Mouse (Mus musculus): Measurements from ENCODE around the gene Arfip2. TPM values are rescaled to one million over a fixed set of nuclear protein-coding genes. Genes with fewer than 3 reads are reported as not detected.

Gene Arfip2
- 77.3 and 79.1 TPM in 2 replicates for polyA plus RNA-seq (2015; fragmentation: Nextera tagmentation; extraction: Ambion mirVana)

GRCm38 (mm10) chr7:105640233-105640893 lies at the start of gene Arfip2, which contains the start of gene Gm45799:
Gene Arfip2, minus strand, starts transcription at chr7:105640416.
Gene Gm45799, plus strand, starts transcription at chr7:105640552.
- peak; percentile 96 for ATAC-seq (ENCODE audit: borderline replicate concordance, extremely low read depth, low FRiP score, low TSS enrichment)
- no peaks in the 10 kb centered on the region for H3K9me3 ChIP-seq
- peaks cover 46% of the 10 kb centered on the region for H3K36me3 ChIP-seq
- WGBS: under 1% methylated on average over 45 of the region's 45 CpGs
- peak within 1 kb of the TSS; percentile 74 for H3K9ac ChIP-seq
- no peaks in the 10 kb centered on the region for H3K27me3 ChIP-seq
- H3K4me2 ChIP-seq: peak within 1 kb of the TSS; percentile 90
- H3K4me3 ChIP-seq: peak within 1 kb of the TSS; percentile 64
- H3K27ac ChIP-seq: peak within 1 kb of the TSS; percentile 90
- peaks cover 28% of the 10 kb centered on the region for H3K4me1 ChIP-seq

GRCm38 (mm10) chr7:105685541-105686197 lies 45.5 kb upstream of the Arfip2 start:
- ATAC-seq (ENCODE audit: borderline replicate concordance, extremely low read depth, low FRiP score, low TSS enrichment): no peak
- WGBS: 9% methylated on average over 13 of the region's 13 CpGs
- H3K4me2 ChIP-seq: no peak overlapping the region

DNA sequence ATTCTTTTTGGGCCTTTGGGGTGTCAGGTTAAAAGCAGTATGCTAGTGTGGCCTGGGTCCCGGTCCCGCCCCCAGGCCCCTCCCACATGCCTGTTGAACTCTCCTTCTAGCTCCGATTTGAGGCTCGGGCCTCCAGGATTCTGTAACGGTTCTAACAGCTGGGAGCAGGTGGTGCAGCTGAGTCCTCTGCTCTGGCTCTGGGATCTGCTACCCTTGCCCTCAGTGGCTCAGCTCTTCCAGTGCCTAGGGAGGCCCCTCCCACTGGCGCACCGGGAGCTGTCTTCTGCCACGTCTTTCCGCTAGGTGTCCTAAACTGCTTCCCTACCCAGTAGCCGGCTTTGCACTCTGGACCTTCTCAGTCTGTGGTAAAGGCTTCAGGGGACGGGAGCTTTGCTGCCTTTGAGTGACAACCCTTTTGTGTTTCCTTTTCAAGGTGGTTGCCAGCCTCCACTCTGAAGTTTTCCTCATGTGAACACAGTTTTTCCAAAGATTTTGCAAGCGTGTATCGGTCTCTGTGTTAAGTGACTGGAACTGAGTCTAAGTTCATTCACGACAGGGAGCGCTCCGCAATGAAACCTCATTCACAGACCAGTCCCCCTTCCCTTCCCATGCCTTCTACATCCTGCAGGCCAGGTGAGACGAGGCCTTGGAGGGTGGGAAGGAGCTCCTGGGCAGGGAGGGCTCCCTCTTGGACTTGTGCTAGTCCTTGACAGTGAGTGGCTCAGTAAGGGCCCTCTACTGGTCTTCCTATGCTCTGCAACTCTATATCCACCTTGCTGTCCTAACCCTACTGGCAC lies 10.6 kb upstream of the Arfip2 start, which contains the start of gene Dnhd1:
Gene Dnhd1 (plus strand): TSS at position 189 of the 797 bp plus-strand sequence.
- ATAC-seq (ENCODE audit: borderline replicate concordance, extremely low read depth, low FRiP score, low TSS enrichment): peak; percentile 95
- H3K4me2 ChIP-seq: peak within 1 kb of the TSS; percentile 77
- peak within 1 kb of the TSS; percentile 37 for H3K9ac ChIP-seq
- 0 out of 2 replicates have a peak, but pooled peaks cover 4% of the 10 kb centered on the region for H3K36me3 ChIP-seq
- peaks cover 8% of the 10 kb centered on the region for H3K4me1 ChIP-seq
- peak within 1 kb of the TSS; percentile 51 for H3K27ac ChIP-seq
- H3K9me3 ChIP-seq: no peaks in the 10 kb centered on the region
- H3K27me3 ChIP-seq: no peaks in the 10 kb centered on the region
- peak within 1 kb of the TSS; percentile 43 for H3K4me3 ChIP-seq
- WGBS: 2% methylated on average over 17 of the region's 17 CpGs

More at GRCm38 (mm10) chr7:105685541-105686197, 45.5 kb upstream of the Arfip2 start:
- Histone ChIP-seq H3K4me3 (no peak overlapping the region), H3K27ac (no peak overlapping the region), H3K36me3 (no peaks in the 10 kb centered on the region), H3K4me1 (no peaks in the 10 kb centered on the region), H3K9me3 (no peaks in the 10 kb centered on the region), H3K9ac (no peak overlapping the region), H3K27me3 (no peaks in the 10 kb centered on the region)

DNA sequence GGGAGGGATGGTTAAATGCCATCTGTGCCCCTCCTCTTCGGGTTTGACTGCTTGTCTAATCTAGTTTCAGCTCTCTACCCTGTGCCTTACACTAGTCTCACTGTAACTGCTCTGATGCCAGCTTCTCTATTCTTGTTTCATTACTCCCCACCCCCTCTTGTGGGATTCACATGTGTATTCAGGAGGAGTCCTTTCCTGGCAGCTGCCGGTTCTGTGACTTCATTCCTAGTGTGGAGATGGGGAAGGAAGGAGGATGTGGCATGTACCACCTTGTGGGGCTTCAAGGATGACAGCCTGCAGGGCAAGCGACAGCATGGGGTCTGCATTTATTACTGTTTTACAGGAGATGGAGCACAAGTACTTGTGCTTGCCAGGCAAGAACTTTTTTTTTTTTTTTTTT lies 1.7 kb upstream of the Arfip2 start:
- H3K27ac ChIP-seq: peak overlapping the region; percentile 90
- H3K9ac ChIP-seq: no peak overlapping the region
- WGBS: 55% methylated on average over 3 of the region's 3 CpGs
- peak overlapping the region; percentile 64 for H3K4me3 ChIP-seq
- peaks cover 35% of the 10 kb centered on the region for H3K36me3 ChIP-seq
- H3K4me2 ChIP-seq: peak overlapping the region; percentile 90
- ATAC-seq (ENCODE audit: borderline replicate concordance, extremely low read depth, low FRiP score, low TSS enrichment): no peak
- H3K27me3 ChIP-seq: no peaks in the 10 kb centered on the region
- no peaks in the 10 kb centered on the region for H3K9me3 ChIP-seq
- H3K4me1 ChIP-seq: peaks cover 28% of the 10 kb centered on the region

- Histone ChIP-seq H3K4me3 (peak overlapping the region; percentile 64), H3K27ac (peak overlapping the region; percentile 90), H3K36me3 (peaks cover 45% of the 10 kb centered on the region), H3K9ac (peak overlapping the region; percentile 74), H3K4me2 (peak overlapping the region; percentile 90), H3K4me1 (peaks cover 28% of the 10 kb centered on the region), H3K9me3 (no peaks in the 10 kb centered on the region), H3K27me3 (no peaks in the 10 kb centered on the region)
- peak; percentile 31; the same call in 1 of the 2 replicates for ATAC-seq (ENCODE audit: borderline replicate concordance, extremely low read depth, low FRiP score, low TSS enrichment)
- 0% methylated on average over 18 of the region's 18 CpGs for WGBS
These were observed 659 bp upstream of the Arfip2 start for GRCm38 (mm10) chr7:105640894-105641255.

- peak within 1 kb of the TSS; percentile 74 for H3K9ac ChIP-seq
- peaks cover 43% of the 10 kb centered on the region for H3K36me3 ChIP-seq
- H3K27ac ChIP-seq: peak within 1 kb of the TSS; percentile 90
- WGBS: 0% methylated on average over 2 of the region's 2 CpGs
- H3K27me3 ChIP-seq: no peaks in the 10 kb centered on the region
- H3K9me3 ChIP-seq: no peaks in the 10 kb centered on the region
- peak within 1 kb of the TSS; percentile 90 for H3K4me2 ChIP-seq
- H3K4me1 ChIP-seq: peaks cover 28% of the 10 kb centered on the region
- peak within 1 kb of the TSS; percentile 64 for H3K4me3 ChIP-seq
- no peak for ATAC-seq (ENCODE audit: borderline replicate concordance, extremely low read depth, low FRiP score, low TSS enrichment)
These were observed 460 bp downstream of the Arfip2 start, which contains the start of gene Timm10b for GRCm38 (mm10) chr7:105639756-105640155. Gene Timm10b, plus strand, starts transcription at chr7:105640056.

DNA sequence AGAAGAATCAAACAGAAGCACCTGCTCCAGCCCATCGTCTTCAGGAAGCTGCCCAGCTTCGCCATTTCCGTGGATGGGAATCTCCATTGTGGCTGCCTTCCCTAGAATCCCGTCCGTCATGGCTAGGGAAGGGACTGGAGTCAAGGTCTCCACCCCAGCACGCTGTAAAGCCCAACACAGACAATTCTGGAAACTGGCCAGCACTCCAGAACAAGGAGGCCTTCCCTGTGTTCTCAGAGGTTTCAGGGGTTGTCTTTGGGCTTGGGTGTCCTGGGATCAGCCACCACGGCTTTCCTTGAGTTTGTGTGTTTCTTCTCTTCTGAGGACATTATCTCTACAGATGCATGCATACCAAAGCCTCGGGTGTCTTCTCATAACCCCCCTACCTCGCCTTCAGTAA lies 912 bp downstream of the Arfip2 start:
- ATAC-seq (ENCODE audit: borderline replicate concordance, extremely low read depth, low FRiP score, low TSS enrichment): no peak
- peaks cover 41% of the 10 kb centered on the region for H3K36me3 ChIP-seq
- peak overlapping the region; percentile 90 for H3K4me2 ChIP-seq
- H3K27ac ChIP-seq: no peak overlapping the region; the same call in 1 of the 2 replicates
- peaks cover 30% of the 10 kb centered on the region for H3K4me1 ChIP-seq
- 46% methylated on average over 9 of the region's 9 CpGs for WGBS
- no peaks in the 10 kb centered on the region for H3K9me3 ChIP-seq
- H3K9ac ChIP-seq: peak overlapping the region; percentile 65; the same call in 1 of the 2 replicates
- H3K4me3 ChIP-seq: peak overlapping the region; percentile 64
- no peaks in the 10 kb centered on the region for H3K27me3 ChIP-seq

- no peak overlapping the region for H3K9ac ChIP-seq
These were observed 1.4 kb downstream of the Arfip2 start for GRCm38 (mm10) chr7:105638776-105639175.

GRCm38 (mm10) chr7:105635726-105636125 lies 4.5 kb downstream of the Arfip2 start:
- Histone ChIP-seq H3K27ac (no peak overlapping the region), H3K27me3 (no peaks in the 10 kb centered on the region), H3K36me3 (peaks cover 24% of the 10 kb centered on the region), H3K4me2 (no peak overlapping the region), H3K4me3 (no peak overlapping the region), H3K9ac (no peak overlapping the region), H3K9me3 (no peaks in the 10 kb centered on the region), H3K4me1 (peaks cover 41% of the 10 kb centered on the region)
- no peak for ATAC-seq (ENCODE audit: borderline replicate concordance, extremely low read depth, low FRiP score, low TSS enrichment)
- WGBS: 78% methylated on average over 2 of the region's 2 CpGs

More at GRCm38 (mm10) chr7:105638776-105639175, 1.4 kb downstream of the Arfip2 start:
- H3K4me3 ChIP-seq: no peak overlapping the region
- peaks cover 36% of the 10 kb centered on the region for H3K36me3 ChIP-seq
- ATAC-seq (ENCODE audit: borderline replicate concordance, extremely low read depth, low FRiP score, low TSS enrichment): no peak
- 90% methylated on average over 6 of the region's 6 CpGs for WGBS
- no peaks in the 10 kb centered on the region for H3K9me3 ChIP-seq
- H3K27ac ChIP-seq: no peak overlapping the region
- peaks cover 36% of the 10 kb centered on the region for H3K4me1 ChIP-seq
- H3K4me2 ChIP-seq: peak overlapping the region; percentile 90; the same call in 1 of the 2 replicates
- no peaks in the 10 kb centered on the region for H3K27me3 ChIP-seq

DNA sequence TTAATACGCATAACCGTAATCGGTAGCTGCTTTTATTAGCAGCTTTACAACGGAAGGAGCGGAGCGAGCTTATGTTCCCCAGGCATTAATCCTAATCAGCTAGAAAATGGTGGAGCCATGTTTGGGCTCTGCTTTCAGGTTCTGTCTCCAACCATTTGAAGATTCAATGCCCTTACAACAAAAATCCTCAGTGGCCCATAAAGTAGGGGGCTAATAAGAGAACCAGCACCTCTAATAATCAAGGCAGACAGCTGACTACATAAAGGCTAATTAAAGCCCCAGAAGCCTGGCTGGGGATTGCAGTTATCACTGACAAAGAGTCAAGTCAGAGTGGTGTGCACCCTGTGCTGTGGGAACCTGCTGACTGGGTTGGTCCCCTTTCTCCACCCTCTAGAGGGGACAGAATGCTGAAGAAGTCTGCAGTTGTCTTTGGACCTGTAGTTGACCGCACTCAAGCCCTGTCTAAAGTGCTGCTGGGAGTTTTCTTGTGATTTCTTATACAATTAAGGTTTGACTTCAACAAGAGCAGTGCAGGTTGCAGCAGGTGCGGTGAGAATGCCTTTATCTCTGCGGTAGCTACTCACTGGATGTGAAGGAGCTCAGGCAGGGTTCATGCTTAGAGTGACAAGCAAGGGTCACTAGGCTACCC lies 5.8 kb downstream of the Arfip2 start:
- peak overlapping the region; percentile 81 for H3K4me2 ChIP-seq
- H3K9ac ChIP-seq: no peak overlapping the region
- 50% methylated on average over 9 of the region's 9 CpGs for WGBS
- H3K27me3 ChIP-seq: no peaks in the 10 kb centered on the region
- H3K36me3 ChIP-seq: peaks cover 24% of the 10 kb centered on the region
- peak overlapping the region; percentile 63; the same call in 1 of the 2 replicates for H3K27ac ChIP-seq
- peak overlapping the region; percentile 94 for H3K4me3 ChIP-seq
- H3K4me1 ChIP-seq: peaks cover 48% of the 10 kb centered on the region
- ATAC-seq (ENCODE audit: borderline replicate concordance, extremely low read depth, low FRiP score, low TSS enrichment): no peak
- no peaks in the 10 kb centered on the region for H3K9me3 ChIP-seq

GRCm38 (mm10) chr7:105633801-105634135 lies 6.4 kb downstream of the Arfip2 start:
- Histone ChIP-seq H3K27me3 (no peaks in the 10 kb centered on the region), H3K4me3 (peak overlapping the region; percentile 94), H3K4me2 (peak overlapping the region; percentile 81), H3K9ac (peak overlapping the region; percentile 65), H3K4me1 (peaks cover 48% of the 10 kb centered on the region), H3K9me3 (no peaks in the 10 kb centered on the region), H3K36me3 (peaks cover 24% of the 10 kb centered on the region), H3K27ac (peak overlapping the region; percentile 63; the same call in 1 of the 2 replicates)
- WGBS: 3% methylated on average over 10 of the region's 10 CpGs
- no peak for ATAC-seq (ENCODE audit: borderline replicate concordance, extremely low read depth, low FRiP score, low TSS enrichment)
